Mouse (Mus musculus) stomach, postnatal 0 days (tissue): ENCODE results near the gene Mrtfa. TPM values are rescaled to one million over a fixed set of nuclear protein-coding genes. Genes with fewer than 3 reads are reported as not detected.

Experiments
- ATAC-seq: fragments of 200-750 bp; cut with Nextera tagmentation; 2 replicates; pipeline ENCODE4 v1.8.0; 2017; ENCODE audit not compliant: low FRiP score, low TSS enrichment
- DNase-seq: peaks from one replicate; pipeline ENCODE4 v3.0.0-alpha.2; 2016; ENCODE audit warnings: low spot score
- H3K27ac ChIP-seq: fragments of 300-500 bp; sonication (generic); replicated peaks from 2 replicates; pipeline ENCODE4 v1.5.1; 2014; ENCODE audit warnings: mild to moderate bottlenecking, control low read depth
- H3K27me3 ChIP-seq: fragments of 300-500 bp; sonication (generic); 2 replicates; pipeline ENCODE4 v1.6.1; 2014; ENCODE audit warnings: low read length; ENCODE audit not compliant: control insufficient read depth, insufficient read depth
- H3K36me3 ChIP-seq: fragments of 300-500 bp; sonication (generic); 2 replicates; pipeline ENCODE4 v1.6.1; 2014; ENCODE audit warnings: low read length, mixed read lengths; ENCODE audit not compliant: control insufficient read depth, insufficient read depth
- H3K4me1 ChIP-seq: fragments of 300-500 bp; sonication (generic); replicated peaks from 2 replicates; pipeline ENCODE4 v1.6.1; 2014; ENCODE audit warnings: antibody characterized with exemption; ENCODE audit not compliant: control insufficient read depth, insufficient read depth
- H3K4me2 ChIP-seq: fragments of 300-500 bp; sonication (generic); replicated peaks from 2 replicates; pipeline ENCODE4 v1.6.1; 2014; ENCODE audit warnings: low read depth, mild to moderate bottlenecking, control low read depth, moderate library complexity
- H3K4me3 ChIP-seq: fragments of 300-500 bp; sonication (generic); 2 replicates; pipeline ENCODE4 v1.5.1; 2014; ENCODE audit warnings: low read depth, low read length, control low read depth
- H3K9ac ChIP-seq: fragments of 300-500 bp; sonication (generic); 2 replicates; pipeline ENCODE4 v1.6.1; 2014; ENCODE audit warnings: mild to moderate bottlenecking, low read length, control low read depth, mixed read lengths
- H3K9me3 ChIP-seq: fragments of 300-500 bp; sonication (generic); 2 replicates; pipeline ENCODE4 v1.6.1; 2016; ENCODE audit warnings: low read length; ENCODE audit not compliant: control insufficient read depth
- CTCF ChIP-seq: IDR thresholded peaks from 2 replicates; pipeline ENCODE4 v1.5.1; 2016; ENCODE audit warnings: antibody characterized with exemption, low read depth, mild to moderate bottlenecking, moderate library complexity
- EP300 ChIP-seq: optimal IDR thresholded peaks from 2 replicates; pipeline ENCODE3; 2016; ENCODE audit warnings: antibody characterized with exemption
- WGBS: fragments of 180-500 bp; shearing (Covaris S2); extraction: QIAGEN DNeasy Blood & Tissue Kit; methylation state at CpG from one replicate; pipeline ENCODE4 v1.1.7; 2014; 5-methylcytosine and 5-hydroxymethylcytosine counted together
- polyA plus RNA-seq: library from polyadenylated mRNA; unstranded; fragments of >200 nt; fragmentation: Nextera tagmentation; extraction: Ambion mirVana; gene quantifications from 2 replicates; pipeline ENCODE4 v1.2.1, GENCODE M21; 2015

Mrtfa gene
- 12.6 and 14.3 TPM in 2 replicates for polyA plus RNA-seq

GRCm38 (mm10) chr15:81190630-81191178 is at the start of gene Mrtfa:
Mrtfa (minus strand) TSS chr15:81190757.
- DNase-seq (peak; percentile 99), ATAC-seq (peak; percentile 98)
- H3K4me1 ChIP-seq: peaks cover 5% of the 10 kb centered on the region; the same call in 1 of the 2 replicates
- H3K36me3 ChIP-seq: no peaks in the 10 kb centered on the region
- H3K27ac ChIP-seq: peak within 1 kb of the TSS; percentile 86
- TF ChIP-seq CTCF: no peak
- no peak for TF ChIP-seq EP300
- H3K4me2 ChIP-seq: peak within 1 kb of the TSS; percentile 84
- H3K9ac ChIP-seq: peak within 1 kb of the TSS; percentile 89
- under 1% methylated on average over 48 of the region's 48 CpGs for WGBS
- H3K4me3 ChIP-seq: peak within 1 kb of the TSS; percentile 95
- H3K27me3 ChIP-seq: no peaks in the 10 kb centered on the region
- H3K9me3 ChIP-seq: no peaks in the 10 kb centered on the region

DNA sequence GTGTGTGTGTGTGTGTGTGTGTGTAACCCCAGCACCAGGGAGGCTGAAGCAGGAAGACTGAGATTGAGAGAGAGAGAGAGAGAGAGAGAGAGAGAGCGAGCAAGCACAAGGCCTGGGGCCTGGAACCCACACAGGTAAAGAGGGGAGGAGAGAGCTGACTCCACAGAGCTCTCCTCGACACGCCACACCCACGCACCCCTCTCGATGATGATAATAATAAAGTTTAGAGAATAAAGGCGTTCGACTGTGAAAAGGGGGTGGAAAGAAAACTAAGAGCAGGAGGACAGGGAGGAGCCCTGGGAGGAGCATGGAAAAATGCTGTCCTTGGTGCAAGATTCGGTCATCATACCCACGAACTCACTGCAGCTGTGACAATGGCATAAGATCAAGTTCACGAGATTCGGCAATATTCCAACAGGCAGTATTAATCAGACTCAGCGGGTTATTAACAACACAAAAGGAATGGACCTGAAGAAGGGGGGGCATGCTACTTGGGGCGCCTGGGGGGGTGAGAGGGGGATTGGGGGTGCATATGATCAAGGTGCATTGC is 49.3 kb upstream of the Mrtfa start:
- Histone ChIP-seq H3K36me3 (no peaks in the 10 kb centered on the region), H3K9ac (no peak overlapping the region), H3K4me2 (no peak overlapping the region), H3K4me3 (no peak overlapping the region), H3K4me1 (no peaks in the 10 kb centered on the region), H3K27ac (no peak overlapping the region), H3K27me3 (no peaks in the 10 kb centered on the region), H3K9me3 (no peaks in the 10 kb centered on the region)
- TF ChIP-seq CTCF: no peak
- TF ChIP-seq EP300: no peak
- 56% methylated on average over 12 of the region's 13 CpGs for WGBS
- DNase-seq: no peak
- no peak for ATAC-seq

GRCm38 (mm10) chr15:81239261-81239660 is 48.7 kb upstream of the Mrtfa start:
- Histone ChIP-seq H3K9ac (no peak overlapping the region), H3K4me2 (no peak overlapping the region), H3K36me3 (no peaks in the 10 kb centered on the region), H3K4me1 (no peaks in the 10 kb centered on the region), H3K9me3 (no peaks in the 10 kb centered on the region), H3K27me3 (no peaks in the 10 kb centered on the region), H3K27ac (no peak overlapping the region), H3K4me3 (no peak overlapping the region)
- TF ChIP-seq CTCF (peak; percentile 74), EP300 (no peak)
- peak; percentile 48 for DNase-seq
- 34% methylated on average over 7 of the region's 7 CpGs for WGBS
- ATAC-seq: no peak; the same call in 1 of the 2 replicates

DNA sequence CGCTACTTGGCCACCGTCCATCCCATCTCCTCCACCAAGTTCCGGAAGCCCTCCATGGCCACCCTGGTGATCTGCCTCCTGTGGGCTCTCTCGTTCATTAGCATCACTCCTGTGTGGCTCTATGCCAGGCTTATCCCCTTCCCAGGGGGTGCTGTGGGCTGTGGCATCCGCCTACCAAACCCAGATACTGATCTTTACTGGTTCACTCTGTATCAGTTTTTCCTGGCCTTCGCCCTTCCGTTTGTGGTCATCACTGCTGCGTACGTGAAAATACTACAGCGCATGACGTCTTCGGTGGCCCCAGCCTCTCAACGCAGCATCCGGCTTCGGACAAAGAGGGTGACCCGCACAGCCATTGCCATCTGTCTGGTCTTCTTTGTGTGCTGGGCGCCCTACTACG is 46.9 kb upstream of the Mrtfa start:
- ATAC-seq (no peak), DNase-seq (no peak)
- no peaks in the 10 kb centered on the region for H3K27me3 ChIP-seq
- H3K4me1 ChIP-seq: no peaks in the 10 kb centered on the region
- no peaks in the 10 kb centered on the region for H3K36me3 ChIP-seq
- no peak for TF ChIP-seq EP300
- no peak for TF ChIP-seq CTCF
- 91% methylated on average over 18 of the region's 18 CpGs for WGBS
- H3K4me2 ChIP-seq: no peak overlapping the region
- no peak overlapping the region for H3K4me3 ChIP-seq
- no peak overlapping the region for H3K9ac ChIP-seq
- no peaks in the 10 kb centered on the region for H3K9me3 ChIP-seq
- H3K27ac ChIP-seq: no peak overlapping the region

DNA sequence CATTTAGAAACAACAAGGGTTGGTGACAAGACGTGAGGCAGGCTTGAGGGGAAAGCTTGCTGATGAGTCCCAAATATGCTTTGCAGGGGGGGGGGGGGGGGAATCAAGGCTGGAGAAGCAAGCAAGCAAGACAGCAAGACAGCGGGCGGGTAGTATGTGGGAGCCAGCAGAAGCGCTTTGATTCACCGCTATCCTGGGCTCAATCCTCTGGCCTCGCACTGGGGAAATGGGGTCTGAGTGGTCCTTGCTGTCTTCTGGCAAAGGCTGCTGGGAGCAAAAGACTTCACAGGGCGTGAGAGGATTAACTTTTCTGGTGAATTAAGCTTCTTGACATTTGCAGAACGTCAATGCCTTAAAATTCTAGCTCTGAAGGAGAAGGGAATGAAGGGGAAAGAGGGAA is 45.5 kb upstream of the Mrtfa start:
- no peak for DNase-seq
- peak overlapping the region; percentile 44 for H3K4me3 ChIP-seq
- no peaks in the 10 kb centered on the region for H3K36me3 ChIP-seq
- no peak for TF ChIP-seq EP300
- 6% methylated on average over 8 of the region's 8 CpGs for WGBS
- H3K9ac ChIP-seq: peak overlapping the region; percentile 58
- H3K4me2 ChIP-seq: peak overlapping the region; percentile 58
- ATAC-seq: peak; percentile 23; the same call in 1 of the 2 replicates
- H3K9me3 ChIP-seq: no peaks in the 10 kb centered on the region
- H3K4me1 ChIP-seq: no peaks in the 10 kb centered on the region
- H3K27ac ChIP-seq: peak overlapping the region; percentile 76
- H3K27me3 ChIP-seq: no peaks in the 10 kb centered on the region
